ENCODE assay signal across 8 mouse cellular contexts in the genomic region with DNA sequence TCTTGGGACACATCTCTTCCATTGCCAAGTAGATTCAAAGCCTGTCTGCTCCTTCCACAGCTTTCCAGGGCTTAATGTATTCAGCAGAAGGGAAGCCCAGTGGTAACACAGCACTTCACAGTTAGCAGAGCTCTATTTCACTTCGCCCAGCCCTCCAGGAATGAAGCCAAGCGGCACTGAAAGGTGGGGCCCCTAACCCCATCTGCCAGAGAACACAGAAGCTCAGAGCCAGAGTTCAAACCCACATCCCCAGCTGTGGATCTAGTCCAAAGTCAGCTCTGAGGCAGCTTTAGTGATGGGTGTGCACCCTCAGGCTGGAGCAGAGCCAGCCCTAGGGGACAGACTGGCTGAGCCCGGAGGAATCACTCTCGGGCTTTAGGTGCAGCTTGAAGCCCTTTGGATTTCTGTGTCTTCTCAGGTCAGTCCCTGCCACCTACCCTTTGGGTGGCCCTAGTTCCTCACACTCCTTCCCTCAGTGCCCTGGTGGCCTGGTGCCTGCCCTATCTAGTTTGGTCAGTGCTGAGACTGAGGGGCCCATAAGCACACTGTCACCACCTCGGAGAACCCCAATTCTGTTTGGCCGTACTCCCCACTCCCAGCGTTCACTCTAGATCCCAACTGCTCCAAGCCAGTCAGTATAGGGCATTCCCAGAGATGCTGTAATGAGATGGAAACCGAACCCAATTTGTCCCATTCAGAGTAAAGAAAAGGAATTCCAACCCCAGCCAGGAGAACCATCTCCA. TPM values are rescaled to one million over a fixed set of nuclear protein-coding genes. Genes with fewer than 3 reads are reported as not detected.
DNase-seq lines count a peak whose midpoint lies in the region; ATAC-seq and TF ChIP-seq lines count a peak whose summit lies in the region.

No protein-coding gene starts in this region.

- TF ChIP-seq CTCF in small intestine, adult 2 months (IDR thresholded peaks at IDR 0.05; ENCODE audit: extremely low read depth, insufficient read length, insufficient replicate concordance, low read depth, low read length), result no peak

- ATAC-seq in heart, embryonic 11.5 days (replicated peaks; ENCODE audit: insufficient number of reproducible peaks, low FRiP score, low TSS enrichment), result no peak; the same call in 1 of the 2 replicates
- peak; percentile 13; the same call in 1 of the 2 replicates for ATAC-seq in kidney, embryonic 14.5 days (ENCODE audit: low FRiP score, low TSS enrichment)

- peaks cover 16% of the 10 kb centered on the region for H3K4me1 ChIP-seq in heart, embryonic 11.5 days (ENCODE audit: control insufficient read depth, insufficient read depth, low read length)
- H3K4me1 ChIP-seq in kidney, embryonic 14.5 days (ENCODE audit: control insufficient read depth, insufficient read depth, low read length), result peaks cover 22% of the 10 kb centered on the region
- H3K4me1 ChIP-seq in small intestine, adult 2 months (ENCODE audit: control insufficient read depth, insufficient read depth, insufficient read length, low read length), result peaks cover 34% of the 10 kb centered on the region

- no peak overlapping the region for H3K4me2 ChIP-seq in heart, embryonic 11.5 days
- no peak overlapping the region for H3K4me2 ChIP-seq in kidney, embryonic 14.5 days (replicated peaks; ENCODE audit: low read depth, low read length)

- no peaks in the 10 kb centered on the region for H3K9me3 ChIP-seq in heart, embryonic 11.5 days (replicated peaks; ENCODE audit: control insufficient read depth, low read length)
- no peaks in the 10 kb centered on the region for H3K9me3 ChIP-seq in kidney, embryonic 14.5 days (ENCODE audit: control insufficient read depth, low read length)

- peak; percentile 65 for DNase-seq in 3134 (ENCODE audit: extremely low read depth, insufficient read length, low spot score)
- peak; percentile 35 for DNase-seq in adrenal gland, postnatal 14 days
- no peak for DNase-seq in left cerebral cortex, adult 18-20 months (ENCODE audit: low spot score in 2 of 2)
- no peak for DNase-seq in cerebellum, adult 18-20 months
- no peak for DNase-seq in right cerebral cortex, postnatal 4 days

- no peak overlapping the region for H3K27ac ChIP-seq in heart, embryonic 11.5 days (ENCODE audit: low read depth, low read length)
- H3K27ac ChIP-seq in kidney, embryonic 14.5 days (ENCODE audit: low read depth, low read length), result peak overlapping the region; percentile 74; the same call in 1 of the 2 replicates
- peak overlapping the region; percentile 27; the same call in 1 of the 2 replicates for H3K27ac ChIP-seq in small intestine, adult 2 months (ENCODE audit: insufficient read depth, low read depth, low read length)

- H3K27me3 ChIP-seq in heart, embryonic 11.5 days (ENCODE audit: control insufficient read depth, insufficient read depth, low read length), result peaks cover 6% of the 10 kb centered on the region; the same call in 1 of the 2 replicates
- H3K27me3 ChIP-seq in kidney, embryonic 14.5 days (ENCODE audit: control insufficient read depth, insufficient read depth, low read length), result no peaks in the 10 kb centered on the region
- H3K27me3 ChIP-seq in small intestine, adult 2 months (ENCODE audit: control insufficient read depth, insufficient read depth, low read length), result no peaks in the 10 kb centered on the region

- H3K4me3 ChIP-seq in heart, embryonic 11.5 days (ENCODE audit: low read depth, low read length), result no peak overlapping the region
- H3K4me3 ChIP-seq in kidney, embryonic 14.5 days (ENCODE audit: low read length), result no peak overlapping the region
- H3K4me3 ChIP-seq in small intestine, adult 2 months (ENCODE audit: low read depth, low read length), result no peak overlapping the region

- H3K36me3 ChIP-seq in heart, embryonic 11.5 days (ENCODE audit: control insufficient read depth, insufficient read depth, low read length), result no peaks in the 10 kb centered on the region
- no peaks in the 10 kb centered on the region for H3K36me3 ChIP-seq in kidney, embryonic 14.5 days (ENCODE audit: control insufficient read depth, insufficient read depth, low read length)
- H3K36me3 ChIP-seq in small intestine, adult 2 months (ENCODE audit: control insufficient read depth, insufficient read depth, low read length), result no peaks in the 10 kb centered on the region

- 76% methylated on average over 8 of the region's 8 CpGs for WGBS in heart, embryonic 11.5 days (ENCODE audit: insufficient replicate concordance)
- 76% methylated on average over 8 of the region's 8 CpGs for WGBS in kidney, embryonic 14.5 days
- WGBS in small intestine, adult 2 months, result 41% methylated on average over 8 of the region's 8 CpGs

- 0 out of 2 replicates have a peak overlapping the region, but pooled peaks have one; percentile 1 for H3K9ac ChIP-seq in heart, embryonic 11.5 days (ENCODE audit: low read depth, low read length)
- H3K9ac ChIP-seq in kidney, embryonic 14.5 days (ENCODE audit: low read depth, low read length), result no peak overlapping the region

- TF ChIP-seq POLR2A in small intestine, adult 2 months (IDR thresholded peaks at IDR 0.05; ENCODE audit: low read depth, low read length), result no peak

RNA-seq across cellular contexts. Expression of a gene that starts 34.2 kb away (rescaled TPM):
- 14.0 and 18.4 TPM in 2 replicates for total RNA-seq in adrenal gland, postnatal 14 days (2021)
- 3.9 and 6.4 TPM in 2 replicates for polyA plus RNA-seq in heart, embryonic 11.5 days (2014; fragmentation: Nextera tagmentation; extraction: Ambion mirVana)
- 9.5 and 13.7 TPM in 2 replicates for polyA plus RNA-seq in kidney, embryonic 14.5 days (2014; fragmentation: Nextera tagmentation; extraction: Ambion mirVana)
- polyA plus RNA-seq in small intestine, adult 2 months (2012; rRNA removed), result 10.5 and 17.7 TPM in 2 replicates
- 1 to 10 TPM; 5.9 to 6.4 TPM for total RNA-seq in left cerebral cortex, adult 18-20 months (2021)

Comparison
In these comparisons a context has a peak if more than half of its experiments do, and no peak if none do; other contexts are left out.
1. DNase-seq: peak in 3134 (single experiment) and adrenal gland, postnatal 14 days (single experiment); none in left cerebral cortex, adult 18-20 months (0 of 2), cerebellum, adult 18-20 months (0 of 2) and right cerebral cortex, postnatal 4 days (single experiment).